Mouse (Mus musculus): Measurements from ENCODE around the gene Sptb. TPM values are rescaled to one million over a fixed set of nuclear protein-coding genes. Genes with fewer than 3 reads are reported as not detected.

The Sptb gene
- polyA plus RNA-seq, 1 experiment from 2014 or later = 58.9 TPM

DNA sequence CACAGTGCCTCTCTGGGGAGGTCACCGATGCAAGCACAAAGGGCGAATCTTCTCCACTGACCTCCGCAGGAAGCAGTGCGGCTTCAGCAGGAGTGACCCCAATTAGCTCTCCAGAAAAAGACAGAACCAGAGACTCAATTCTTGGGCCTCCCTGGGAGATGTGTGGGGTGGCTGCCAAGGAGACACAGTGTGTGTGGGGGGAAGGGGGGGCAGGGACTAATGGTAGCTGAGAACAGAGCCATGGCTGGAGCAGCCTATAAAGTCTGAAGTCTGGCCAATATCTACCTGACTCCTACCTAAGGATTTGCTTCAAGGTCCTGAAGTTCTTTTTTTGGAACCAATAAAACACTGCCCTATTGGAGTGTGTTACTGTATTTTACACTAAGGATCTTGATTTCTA, 105.8 kb downstream of the Sptb start:
- H3K9ac ChIP-seq = no peak overlapping the region
- no peaks in the 10 kb centered on the region for H3K9me3 ChIP-seq (replicated peaks)
- H3K4me3 ChIP-seq (replicated peaks) = no peak overlapping the region
- 79% methylated on average over 4 of the region's 4 CpGs for WGBS (ENCODE audit: insufficient replicate concordance)
- H3K4me2 ChIP-seq = no peak overlapping the region
- ATAC-seq (ENCODE audit: insufficient read depth) = no peak
- no peaks in the 10 kb centered on the region for H3K27me3 ChIP-seq
- peaks cover 99% of the 10 kb centered on the region for H3K36me3 ChIP-seq (replicated peaks)
- no peak overlapping the region for H3K27ac ChIP-seq (replicated peaks)
- no peaks in the 10 kb centered on the region for H3K4me1 ChIP-seq (replicated peaks)

DNA sequence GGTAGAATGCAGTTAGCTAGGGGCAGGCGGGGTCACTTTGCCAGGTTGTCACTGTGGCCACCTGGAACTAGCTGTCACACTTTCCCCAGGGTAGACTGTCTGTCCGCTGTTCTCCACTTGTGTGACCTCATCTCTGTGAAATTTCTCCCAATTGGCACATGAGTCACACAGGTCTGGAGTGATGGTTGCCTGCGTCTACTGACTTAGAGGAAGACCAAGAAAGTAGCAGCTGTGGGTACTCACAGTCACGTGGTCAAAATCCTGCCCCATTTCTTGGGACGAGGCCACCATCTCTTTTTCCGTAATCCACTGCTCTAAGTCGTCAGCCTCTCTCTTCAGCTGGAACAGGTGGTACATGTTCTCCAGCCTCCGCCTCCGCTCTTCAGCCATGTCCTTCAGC, 106.6 kb downstream of the Sptb start:
- WGBS (ENCODE audit: insufficient replicate concordance) = 94% methylated on average over 9 of the region's 9 CpGs
- H3K27me3 ChIP-seq = no peaks in the 10 kb centered on the region
- H3K4me1 ChIP-seq (replicated peaks) = no peaks in the 10 kb centered on the region
- no peak overlapping the region for H3K4me2 ChIP-seq
- peaks cover 99% of the 10 kb centered on the region for H3K36me3 ChIP-seq (replicated peaks)
- no peak overlapping the region for H3K9ac ChIP-seq
- ATAC-seq (ENCODE audit: insufficient read depth) = no peak
- no peak overlapping the region for H3K4me3 ChIP-seq (replicated peaks)
- no peak overlapping the region for H3K27ac ChIP-seq (replicated peaks)
- no peaks in the 10 kb centered on the region for H3K9me3 ChIP-seq (replicated peaks)

DNA sequence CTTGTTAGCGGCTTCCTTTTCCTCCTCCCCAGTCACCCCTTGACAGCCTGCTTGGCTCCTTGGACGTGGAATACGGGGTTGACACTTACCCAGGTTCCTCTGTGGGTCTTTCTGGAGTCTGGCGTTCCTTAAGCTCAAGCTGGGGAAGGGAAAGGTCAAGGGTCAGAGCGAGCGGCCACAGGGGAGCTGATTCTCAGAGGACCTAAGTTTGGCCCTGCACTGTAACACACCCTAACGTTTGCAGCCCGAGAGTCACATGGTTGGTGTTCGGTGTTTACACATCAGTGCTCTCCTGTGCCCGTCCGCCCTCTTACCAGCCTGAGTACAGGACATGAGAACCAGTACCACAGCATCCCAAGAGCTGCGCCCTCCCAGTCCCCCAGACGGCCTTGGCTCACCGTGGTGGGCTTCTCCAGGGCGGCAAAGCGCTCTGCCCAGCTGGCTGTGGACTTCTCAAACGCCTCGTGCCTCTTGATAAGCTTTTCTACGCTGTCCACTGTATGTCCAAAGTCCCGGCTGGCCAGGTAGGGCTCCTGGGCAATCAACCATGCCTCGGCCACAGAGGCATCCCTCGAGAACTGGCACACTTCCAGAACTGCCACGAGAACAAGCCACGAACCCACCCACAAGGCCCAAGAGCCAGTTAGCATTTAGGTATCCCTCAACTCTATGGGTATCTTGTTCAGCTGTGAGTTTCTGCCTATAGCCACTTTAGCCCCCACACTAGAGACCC, 112.0 kb downstream of the Sptb start:
- peaks cover 86% of the 10 kb centered on the region for H3K36me3 ChIP-seq (replicated peaks)
- H3K27me3 ChIP-seq = no peaks in the 10 kb centered on the region
- H3K4me2 ChIP-seq = no peak overlapping the region
- ATAC-seq (ENCODE audit: insufficient read depth) = no peak
- H3K4me3 ChIP-seq (replicated peaks) = no peak overlapping the region
- no peak overlapping the region for H3K27ac ChIP-seq (replicated peaks)
- H3K9ac ChIP-seq = no peak overlapping the region
- WGBS (ENCODE audit: insufficient replicate concordance) = 80% methylated on average over 24 of the region's 24 CpGs
- H3K9me3 ChIP-seq (replicated peaks) = no peaks in the 10 kb centered on the region
- H3K4me1 ChIP-seq (replicated peaks) = peaks cover 45% of the 10 kb centered on the region

DNA sequence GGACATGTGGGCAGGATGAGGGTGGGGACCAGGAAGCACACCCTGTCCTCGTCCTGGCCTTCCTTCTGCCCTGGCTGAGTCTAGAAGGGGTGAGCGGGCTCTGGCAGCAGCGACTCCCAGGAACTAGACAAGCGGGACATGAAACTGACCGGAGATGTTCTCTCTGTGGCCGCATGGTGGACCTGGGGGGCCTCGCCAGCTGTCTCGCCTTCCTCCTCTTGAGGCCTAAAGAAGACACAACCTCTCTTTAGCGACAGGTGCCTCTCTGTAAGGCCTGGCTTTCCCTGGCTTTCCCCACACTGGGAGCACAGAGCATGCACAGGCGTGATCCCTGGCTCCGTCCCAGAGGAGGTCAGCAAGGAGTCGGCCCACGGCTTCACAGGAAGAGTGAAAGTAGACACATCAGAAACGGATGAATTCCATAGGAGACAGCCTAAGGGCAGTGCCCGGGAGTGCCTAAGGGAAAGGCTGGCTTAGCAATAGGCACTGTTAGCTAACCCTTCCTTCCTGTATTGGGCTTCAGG, 112.7 kb downstream of the Sptb start:
- no peak for ATAC-seq (ENCODE audit: insufficient read depth)
- peaks cover 79% of the 10 kb centered on the region for H3K36me3 ChIP-seq (replicated peaks)
- H3K4me1 ChIP-seq (replicated peaks) = peaks cover 52% of the 10 kb centered on the region
- H3K9ac ChIP-seq = no peak overlapping the region
- no peaks in the 10 kb centered on the region for H3K9me3 ChIP-seq (replicated peaks)
- H3K27ac ChIP-seq (replicated peaks) = no peak overlapping the region
- no peak overlapping the region for H3K4me2 ChIP-seq
- WGBS (ENCODE audit: insufficient replicate concordance) = 77% methylated on average over 15 of the region's 15 CpGs
- H3K27me3 ChIP-seq = no peaks in the 10 kb centered on the region
- H3K4me3 ChIP-seq (replicated peaks) = no peak overlapping the region

DNA sequence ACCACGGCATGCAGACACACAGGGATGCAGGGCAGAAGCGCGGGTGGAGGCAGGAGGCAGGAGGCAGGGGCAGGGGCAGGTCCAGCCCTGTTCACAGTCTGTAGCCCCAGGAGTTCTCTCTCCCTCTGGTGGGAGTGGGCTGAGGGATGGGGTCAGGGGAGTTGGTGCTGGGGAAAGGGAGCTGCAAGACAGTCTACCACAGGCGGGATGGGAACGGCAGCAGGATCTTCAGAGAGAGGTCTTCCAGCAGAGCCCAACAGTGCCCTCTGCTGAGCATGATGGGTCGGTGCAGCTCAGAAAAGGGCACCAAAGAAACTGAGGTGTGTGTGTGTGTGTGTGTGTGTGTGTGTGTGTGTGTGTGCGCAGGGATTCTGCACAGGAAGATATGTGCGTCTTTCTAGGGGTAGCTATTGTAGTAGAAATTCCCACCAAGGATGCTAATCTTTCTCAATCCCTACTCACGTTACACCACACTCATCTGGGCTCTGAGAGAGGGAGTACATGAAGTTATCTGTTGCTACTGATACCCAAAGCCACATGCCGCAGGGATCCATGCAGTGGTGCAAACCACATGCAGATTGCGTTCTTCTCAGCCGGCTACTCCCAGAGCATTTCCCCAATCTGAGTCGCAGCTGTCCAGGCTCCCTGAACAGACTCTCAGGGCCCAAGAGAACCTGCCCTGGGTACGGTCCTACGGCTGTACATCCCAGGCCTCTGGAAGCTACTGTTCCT, 113.9 kb downstream of the Sptb start:
- Histone ChIP-seq H3K4me2 (no peak overlapping the region), H3K4me1 (replicated peaks) (peaks cover 62% of the 10 kb centered on the region), H3K27ac (replicated peaks) (no peak overlapping the region), H3K9me3 (replicated peaks) (no peaks in the 10 kb centered on the region), H3K9ac (no peak overlapping the region), H3K4me3 (replicated peaks) (no peak overlapping the region), H3K27me3 (no peaks in the 10 kb centered on the region), H3K36me3 (replicated peaks) (peaks cover 67% of the 10 kb centered on the region)
- no peak for ATAC-seq (ENCODE audit: insufficient read depth)
- WGBS (ENCODE audit: insufficient replicate concordance) = 42% methylated on average over 15 of the region's 15 CpGs

DNA sequence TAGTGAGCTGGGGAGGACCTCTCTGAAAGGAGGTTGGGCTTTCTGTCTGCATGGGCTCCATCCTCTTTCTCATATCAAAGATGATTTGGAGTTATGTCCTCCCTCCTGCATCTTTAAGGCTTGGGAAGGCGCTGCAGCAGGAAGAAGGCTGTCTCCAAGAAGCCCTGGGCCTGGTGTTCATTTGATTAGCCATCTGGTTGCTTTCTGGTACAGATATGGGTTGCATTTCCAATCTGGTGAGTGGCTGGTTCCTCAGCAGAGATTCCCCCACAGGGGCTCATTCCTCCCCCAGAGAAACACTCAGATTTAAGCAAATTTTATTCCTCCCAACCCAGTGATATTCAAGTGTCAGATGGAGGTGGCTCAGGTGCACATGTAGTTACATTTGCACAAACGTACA, 114.5 kb downstream of the Sptb start:
- no peaks in the 10 kb centered on the region for H3K27me3 ChIP-seq
- H3K27ac ChIP-seq (replicated peaks) = no peak overlapping the region; the same call in 1 of the 2 replicates
- no peaks in the 10 kb centered on the region for H3K9me3 ChIP-seq (replicated peaks)
- H3K36me3 ChIP-seq (replicated peaks) = peaks cover 62% of the 10 kb centered on the region
- 84% methylated on average over 2 of the region's 2 CpGs for WGBS (ENCODE audit: insufficient replicate concordance)
- no peak overlapping the region for H3K4me2 ChIP-seq
- ATAC-seq (ENCODE audit: insufficient read depth) = no peak
- H3K4me1 ChIP-seq (replicated peaks) = peaks cover 62% of the 10 kb centered on the region
- no peak overlapping the region for H3K4me3 ChIP-seq (replicated peaks)
- no peak overlapping the region for H3K9ac ChIP-seq

DNA sequence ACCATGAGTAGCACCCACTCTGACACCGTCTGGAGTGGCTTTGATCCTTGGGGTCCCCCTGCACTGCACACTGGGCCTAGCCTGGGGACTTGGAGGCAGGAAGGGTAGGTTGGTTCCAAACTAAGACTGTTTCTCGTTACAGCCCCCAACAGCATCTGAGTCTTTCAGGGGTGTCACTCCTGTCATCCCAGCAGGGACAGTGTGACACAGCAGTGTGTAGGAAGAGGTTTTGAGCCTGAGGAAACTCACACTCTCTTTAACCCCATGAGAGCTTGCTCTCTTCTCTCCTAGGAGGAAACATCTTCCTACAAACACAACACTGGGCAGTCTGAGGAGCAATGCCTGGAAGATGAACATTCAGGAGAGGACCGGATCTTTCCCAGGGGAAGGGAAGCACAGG, 115.8 kb downstream of the Sptb start:
- H3K36me3 ChIP-seq (replicated peaks) = peaks cover 49% of the 10 kb centered on the region
- WGBS (ENCODE audit: insufficient replicate concordance) = 66% methylated on average over 3 of the region's 3 CpGs
- peak overlapping the region; percentile 63 for H3K4me2 ChIP-seq
- H3K4me3 ChIP-seq (replicated peaks) = no peak overlapping the region
- no peak for ATAC-seq (ENCODE audit: insufficient read depth)
- 0 out of 2 replicates have a peak, but pooled peaks cover 8% of the 10 kb centered on the region for H3K27me3 ChIP-seq
- H3K9me3 ChIP-seq (replicated peaks) = no peaks in the 10 kb centered on the region
- H3K4me1 ChIP-seq (replicated peaks) = peaks cover 62% of the 10 kb centered on the region
- H3K9ac ChIP-seq = peak overlapping the region; percentile 58
- peak overlapping the region; percentile 92 for H3K27ac ChIP-seq (replicated peaks)

DNA sequence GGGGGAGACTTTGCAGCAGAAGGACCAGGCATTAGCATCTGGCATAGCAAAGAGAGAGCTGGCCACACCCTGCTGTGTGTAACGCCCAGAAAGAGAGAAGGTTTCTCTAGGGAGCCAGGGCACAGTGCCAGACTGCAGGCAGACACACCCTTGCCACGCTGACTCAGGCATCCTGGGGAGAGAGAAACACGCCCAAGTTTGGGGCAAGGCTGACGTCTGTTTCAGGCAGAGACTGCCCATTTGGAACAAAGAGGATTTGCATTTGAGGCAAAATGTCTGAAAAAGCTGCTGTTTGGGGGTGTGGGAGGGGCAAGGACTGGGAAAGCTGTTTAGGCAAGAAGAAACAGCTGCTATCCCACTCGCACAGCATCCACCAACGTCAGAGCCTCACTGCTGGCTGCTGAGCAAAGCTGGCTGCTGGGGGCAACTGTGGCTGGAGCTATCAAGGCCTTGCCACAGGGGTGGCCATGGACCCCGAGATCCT, 116.5 kb downstream of the Sptb start:
- Histone ChIP-seq H3K9ac (peak overlapping the region; percentile 58), H3K4me1 (replicated peaks) (peaks cover 62% of the 10 kb centered on the region), H3K36me3 (replicated peaks) (peaks cover 42% of the 10 kb centered on the region), H3K27me3 (peaks cover 14% of the 10 kb centered on the region; the same call in 1 of the 2 replicates), H3K4me2 (peak overlapping the region; percentile 63), H3K27ac (replicated peaks) (peak overlapping the region; percentile 92), H3K9me3 (replicated peaks) (no peaks in the 10 kb centered on the region), H3K4me3 (replicated peaks) (peak overlapping the region; percentile 12; the same call in 1 of the 2 replicates)
- 10% methylated on average over 7 of the region's 7 CpGs for WGBS (ENCODE audit: insufficient replicate concordance)
- ATAC-seq (ENCODE audit: insufficient read depth) = peak; percentile 91

DNA sequence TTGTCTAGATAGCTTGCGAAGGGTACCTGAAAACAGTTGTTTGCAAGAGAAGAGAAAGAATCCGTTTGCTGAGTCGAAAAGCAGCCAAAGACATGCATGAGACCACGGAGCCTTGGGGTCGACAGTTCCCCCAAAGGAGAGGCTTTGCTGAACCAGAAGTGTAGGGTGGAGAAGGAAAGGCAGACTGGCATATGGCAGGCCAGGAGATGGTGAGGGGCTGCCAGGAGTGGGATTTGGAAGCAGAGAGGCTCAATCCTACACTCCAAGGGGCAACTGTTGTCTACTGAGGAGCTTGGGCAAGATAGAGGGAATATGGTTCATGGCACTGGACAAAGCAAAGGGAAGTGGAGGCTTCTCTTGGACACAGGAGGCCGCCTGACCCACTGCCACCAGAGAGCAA, 117.1 kb downstream of the Sptb start:
- Histone ChIP-seq H3K4me1 (replicated peaks) (peaks cover 62% of the 10 kb centered on the region), H3K4me2 (peak overlapping the region; percentile 63), H3K27me3 (peaks cover 20% of the 10 kb centered on the region; the same call in 1 of the 2 replicates), H3K4me3 (replicated peaks) (no peak overlapping the region), H3K27ac (replicated peaks) (peak overlapping the region; percentile 92), H3K9ac (peak overlapping the region; percentile 37; the same call in 1 of the 2 replicates), H3K9me3 (replicated peaks) (no peaks in the 10 kb centered on the region), H3K36me3 (replicated peaks) (peaks cover 36% of the 10 kb centered on the region)
- ATAC-seq (ENCODE audit: insufficient read depth) = no peak
- WGBS (ENCODE audit: insufficient replicate concordance) = 78% methylated on average over 6 of the region's 6 CpGs

DNA sequence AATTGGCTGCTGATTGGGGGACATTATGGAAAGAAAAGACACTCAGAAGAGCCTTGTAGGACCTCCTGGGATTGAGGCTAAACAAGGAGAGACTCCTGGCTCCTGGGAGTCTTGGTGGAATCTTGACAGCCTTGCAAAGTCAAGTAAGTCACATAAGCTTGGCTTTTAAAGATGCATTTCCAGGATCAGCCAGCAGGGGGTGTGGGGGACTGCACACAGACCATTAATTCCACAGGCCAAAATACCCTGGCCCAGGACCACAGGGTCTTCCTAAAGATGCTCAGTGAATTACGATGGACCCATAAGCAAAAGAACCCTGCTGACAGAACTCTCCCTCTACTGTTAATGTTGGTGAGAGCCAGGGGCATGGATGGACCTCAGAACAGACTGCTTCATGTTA, 118.1 kb downstream of the Sptb start:
- Histone ChIP-seq H3K4me3 (replicated peaks) (no peak overlapping the region), H3K4me1 (replicated peaks) (peaks cover 54% of the 10 kb centered on the region), H3K27ac (replicated peaks) (peak overlapping the region; percentile 92; the same call in 1 of the 2 replicates), H3K27me3 (peaks cover 28% of the 10 kb centered on the region; the same call in 1 of the 2 replicates), H3K4me2 (no peak overlapping the region), H3K9me3 (replicated peaks) (no peaks in the 10 kb centered on the region), H3K36me3 (replicated peaks) (peaks cover 26% of the 10 kb centered on the region), H3K9ac (no peak overlapping the region)
- 42% methylated on average over 1 of the region's 1 CpGs for WGBS (ENCODE audit: insufficient replicate concordance)
- no peak for ATAC-seq (ENCODE audit: insufficient read depth)

DNA sequence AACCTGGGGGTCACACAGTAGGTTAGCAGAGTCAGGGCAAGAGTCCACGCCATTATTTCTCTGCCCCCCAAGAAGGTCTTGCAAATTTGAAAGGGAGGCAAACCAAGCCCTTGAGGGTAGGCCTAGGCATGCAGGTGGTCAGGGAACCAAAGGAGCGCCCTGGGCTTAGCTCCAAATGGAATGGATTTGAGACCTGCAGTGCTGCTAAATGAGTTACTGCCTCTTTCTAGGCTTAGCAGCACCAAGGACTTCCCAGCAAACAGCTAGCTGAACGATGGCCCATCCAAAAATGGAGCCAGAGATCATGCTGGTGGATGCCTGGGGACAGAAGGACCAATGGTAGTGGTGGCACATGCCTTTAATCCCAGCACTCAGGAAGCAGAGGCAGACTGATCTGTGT, 119.3 kb downstream of the Sptb start:
- Histone ChIP-seq H3K4me3 (replicated peaks) (no peak overlapping the region), H3K36me3 (replicated peaks) (peaks cover 14% of the 10 kb centered on the region), H3K4me1 (replicated peaks) (peaks cover 44% of the 10 kb centered on the region), H3K9me3 (replicated peaks) (no peaks in the 10 kb centered on the region), H3K27ac (replicated peaks) (no peak overlapping the region), H3K4me2 (no peak overlapping the region), H3K27me3 (peaks cover 31% of the 10 kb centered on the region; the same call in 1 of the 2 replicates), H3K9ac (no peak overlapping the region)
- 70% methylated on average over 3 of the region's 3 CpGs for WGBS (ENCODE audit: insufficient replicate concordance)
- ATAC-seq (ENCODE audit: insufficient read depth) = no peak

Measured in liver, embryonic 15.5 days (tissue).